Mouse (Mus musculus): ENCODE data around the gene Mfsd14a.
A peak's percentile ranks its signal among the peaks of the same experiment; 100 is the strongest.

The Mfsd14a gene

GRCm38 (mm10) chr3:116594728-116595602 lies 67.5 kb downstream of the Mfsd14a start, which contains the start of gene Sass6:
TSS of gene Sass6 (plus strand) at chr3:116594982.
- peak; percentile 98 for DNase-seq

- peak; percentile 71 for DNase-seq
Observed at GRCm38 (mm10) chr3:116594076-116594727, 68.3 kb downstream of the Mfsd14a start.

- DNase-seq, result no peak
Observed at GRCm38 (mm10) chr3:116582201-116582600, 80.3 kb downstream of the Mfsd14a start.
